Mouse (Mus musculus): ENCODE results near the gene Gm6588.

DNA sequence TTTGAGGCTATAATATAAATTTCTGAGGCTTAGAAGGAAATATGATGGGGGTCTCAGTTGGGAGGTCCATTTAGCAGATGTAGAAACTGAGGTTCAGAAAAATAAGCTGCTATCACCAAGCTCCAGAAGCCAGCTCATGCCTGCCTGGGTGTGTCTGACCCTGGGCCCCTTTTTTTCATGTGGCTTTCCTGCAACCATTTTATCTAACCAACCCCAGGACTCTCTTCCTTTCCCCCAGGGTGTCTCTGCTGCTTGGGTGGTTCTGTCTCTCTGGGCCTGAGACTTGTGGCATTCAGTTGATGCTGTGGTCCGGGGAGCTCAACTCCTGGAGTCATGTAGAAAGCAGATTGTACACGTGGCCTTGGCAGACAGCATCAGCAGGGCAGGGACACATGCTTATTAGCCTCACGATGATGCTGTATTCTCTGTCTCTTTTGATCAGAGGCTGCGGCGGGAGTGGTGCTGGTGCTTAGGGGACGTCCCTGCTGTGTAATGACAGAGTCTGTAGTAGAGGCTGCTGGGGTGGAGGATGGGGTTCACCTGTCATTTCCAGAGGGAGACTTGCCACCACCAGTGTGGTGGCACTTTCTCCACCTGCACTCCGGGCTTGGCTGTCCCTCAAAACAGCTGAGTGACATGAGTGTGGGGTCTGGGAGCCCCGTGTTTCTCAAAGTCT, 39.0 kb downstream of the Gm6588 start:
- TF ChIP-seq CTCF (IDR thresholded peaks at IDR 0.05; ENCODE audit: extremely low read depth, insufficient read depth, insufficient read length, insufficient replicate concordance) (no peak), POLR2A (IDR thresholded peaks at IDR 0.05; ENCODE audit: low read depth, low read length) (no peak)
